Mouse (Mus musculus): ENCODE results near the gene Pdcd11. TPM values are rescaled to one million over a fixed set of nuclear protein-coding genes. Genes with fewer than 3 reads are reported as not detected.

Pdcd11 gene
- polyA plus RNA-seq, 1 experiment from 2014 or later: 5.7 TPM

- Histone ChIP-seq H3K9me3 (replicated peaks; ENCODE audit: control insufficient read depth, low read length) (no peaks in the 10 kb centered on the region), H3K4me2 (ENCODE audit: low read length) (peak overlapping the region; percentile 60), H3K27ac (ENCODE audit: low read depth, low read length) (no peak overlapping the region), H3K4me3 (ENCODE audit: low read depth, low read length) (peak overlapping the region; percentile 32), H3K9ac (ENCODE audit: low read length) (peak overlapping the region; percentile 55; the same call in 1 of the 2 replicates), H3K4me1 (ENCODE audit: control insufficient read depth, insufficient read depth, low read length) (no peaks in the 10 kb centered on the region), H3K27me3 (replicated peaks; ENCODE audit: control insufficient read depth, insufficient read depth, low read length) (no peaks in the 10 kb centered on the region), H3K36me3 (ENCODE audit: control insufficient read depth, insufficient read depth, low read length) (no peaks in the 10 kb centered on the region)
- WGBS: 34% methylated on average over 32 of the region's 32 CpGs
- DNase-seq (ENCODE audit: low spot score) (peak; percentile 62), ATAC-seq (0 out of 2 replicates have a peak, but pooled peaks have one; percentile 18)
Measured at GRCm38 (mm10) chr19:47151332-47152061, 60.9 kb downstream of the Pdcd11 start.

- no peak overlapping the region for H3K27ac ChIP-seq (ENCODE audit: low read depth, low read length)
- no peaks in the 10 kb centered on the region for H3K36me3 ChIP-seq (ENCODE audit: control insufficient read depth, insufficient read depth, low read length)
- ATAC-seq: 0 out of 2 replicates have a peak, but pooled peaks have one; percentile 12
- peak overlapping the region; percentile 60 for H3K4me2 ChIP-seq (ENCODE audit: low read length)
- peak overlapping the region; percentile 32; the same call in 1 of the 2 replicates for H3K4me3 ChIP-seq (ENCODE audit: low read depth, low read length)
- peak overlapping the region; percentile 55; the same call in 1 of the 2 replicates for H3K9ac ChIP-seq (ENCODE audit: low read length)
- no peaks in the 10 kb centered on the region for H3K4me1 ChIP-seq (ENCODE audit: control insufficient read depth, insufficient read depth, low read length)
- no peaks in the 10 kb centered on the region for H3K27me3 ChIP-seq (replicated peaks; ENCODE audit: control insufficient read depth, insufficient read depth, low read length)
- WGBS: 60% methylated on average over 12 of the region's 12 CpGs
- no peak for DNase-seq (ENCODE audit: low spot score)
- no peaks in the 10 kb centered on the region for H3K9me3 ChIP-seq (replicated peaks; ENCODE audit: control insufficient read depth, low read length)
Measured at GRCm38 (mm10) chr19:47152062-47152369, 61.4 kb downstream of the Pdcd11 start.

GRCm38 (mm10) chr19:47153767-47154166 is 63.2 kb downstream of the Pdcd11 start:
- no peaks in the 10 kb centered on the region for H3K27me3 ChIP-seq (replicated peaks; ENCODE audit: control insufficient read depth, insufficient read depth, low read length)
- no peak overlapping the region for H3K9ac ChIP-seq (ENCODE audit: low read length)
- H3K36me3 ChIP-seq (ENCODE audit: control insufficient read depth, insufficient read depth, low read length): no peaks in the 10 kb centered on the region
- H3K9me3 ChIP-seq (replicated peaks; ENCODE audit: control insufficient read depth, low read length): no peaks in the 10 kb centered on the region
- no peak for DNase-seq (ENCODE audit: low spot score)
- H3K4me1 ChIP-seq (ENCODE audit: control insufficient read depth, insufficient read depth, low read length): no peaks in the 10 kb centered on the region
- H3K27ac ChIP-seq (ENCODE audit: low read depth, low read length): no peak overlapping the region
- WGBS: 89% methylated on average over 7 of the region's 7 CpGs
- H3K4me2 ChIP-seq (ENCODE audit: low read length): no peak overlapping the region
- no peak for ATAC-seq
- H3K4me3 ChIP-seq (ENCODE audit: low read depth, low read length): no peak overlapping the region

- no peak for ATAC-seq
- 84% methylated on average over 11 of the region's 11 CpGs for WGBS
- Histone ChIP-seq H3K9ac (ENCODE audit: low read length) (no peak within 1 kb of the TSS), H3K36me3 (ENCODE audit: control insufficient read depth, insufficient read depth, low read length) (no peaks in the 10 kb centered on the region), H3K4me2 (ENCODE audit: low read length) (no peak within 1 kb of the TSS), H3K4me1 (ENCODE audit: control insufficient read depth, insufficient read depth, low read length) (no peaks in the 10 kb centered on the region), H3K4me3 (ENCODE audit: low read depth, low read length) (no peak within 1 kb of the TSS), H3K27me3 (replicated peaks; ENCODE audit: control insufficient read depth, insufficient read depth, low read length) (no peaks in the 10 kb centered on the region), H3K27ac (ENCODE audit: low read depth, low read length) (no peak within 1 kb of the TSS), H3K9me3 (replicated peaks; ENCODE audit: control insufficient read depth, low read length) (no peaks in the 10 kb centered on the region)
- DNase-seq (ENCODE audit: low spot score): no peak
Measured at GRCm38 (mm10) chr19:47157664-47158063, 67.1 kb downstream of the Pdcd11 start, which contains the start of gene Calhm3. Gene Calhm3 (minus strand): TSS chr19:47157764.

- H3K27ac ChIP-seq (ENCODE audit: low read depth, low read length): no peak overlapping the region
- no peaks in the 10 kb centered on the region for H3K4me1 ChIP-seq (ENCODE audit: control insufficient read depth, insufficient read depth, low read length)
- H3K9ac ChIP-seq (ENCODE audit: low read length): no peak overlapping the region
- H3K9me3 ChIP-seq (replicated peaks; ENCODE audit: control insufficient read depth, low read length): no peaks in the 10 kb centered on the region
- H3K4me2 ChIP-seq (ENCODE audit: low read length): no peak overlapping the region
- H3K36me3 ChIP-seq (ENCODE audit: control insufficient read depth, insufficient read depth, low read length): no peaks in the 10 kb centered on the region
- ATAC-seq (no peak), DNase-seq (ENCODE audit: low spot score) (no peak)
- 54% methylated on average over 4 of the region's 4 CpGs for WGBS
- no peaks in the 10 kb centered on the region for H3K27me3 ChIP-seq (replicated peaks; ENCODE audit: control insufficient read depth, insufficient read depth, low read length)
- H3K4me3 ChIP-seq (ENCODE audit: low read depth, low read length): no peak overlapping the region
Measured at GRCm38 (mm10) chr19:47161669-47162068, 71.1 kb downstream of the Pdcd11 start.

GRCm38 (mm10) chr19:47163176-47163744 is 72.7 kb downstream of the Pdcd11 start:
- no peak overlapping the region for H3K27ac ChIP-seq (ENCODE audit: low read depth, low read length)
- no peak overlapping the region for H3K9ac ChIP-seq (ENCODE audit: low read length)
- no peak overlapping the region for H3K4me3 ChIP-seq (ENCODE audit: low read depth, low read length)
- H3K4me1 ChIP-seq (ENCODE audit: control insufficient read depth, insufficient read depth, low read length): no peaks in the 10 kb centered on the region
- H3K36me3 ChIP-seq (ENCODE audit: control insufficient read depth, insufficient read depth, low read length): no peaks in the 10 kb centered on the region
- DNase-seq (ENCODE audit: low spot score) (no peak), ATAC-seq (no peak)
- H3K27me3 ChIP-seq (replicated peaks; ENCODE audit: control insufficient read depth, insufficient read depth, low read length): no peaks in the 10 kb centered on the region
- 95% methylated on average over 6 of the region's 6 CpGs for WGBS
- no peak overlapping the region for H3K4me2 ChIP-seq (ENCODE audit: low read length)
- H3K9me3 ChIP-seq (replicated peaks; ENCODE audit: control insufficient read depth, low read length): no peaks in the 10 kb centered on the region

GRCm38 (mm10) chr19:47166758-47167157 is 76.2 kb downstream of the Pdcd11 start:
- DNase-seq (ENCODE audit: low spot score): no peak
- no peak overlapping the region for H3K27ac ChIP-seq (ENCODE audit: low read depth, low read length)
- no peak overlapping the region for H3K4me2 ChIP-seq (ENCODE audit: low read length)
- no peaks in the 10 kb centered on the region for H3K36me3 ChIP-seq (ENCODE audit: control insufficient read depth, insufficient read depth, low read length)
- WGBS: 13% methylated on average over 3 of the region's 3 CpGs
- no peaks in the 10 kb centered on the region for H3K27me3 ChIP-seq (replicated peaks; ENCODE audit: control insufficient read depth, insufficient read depth, low read length)
- no peak overlapping the region for H3K9ac ChIP-seq (ENCODE audit: low read length)
- no peaks in the 10 kb centered on the region for H3K4me1 ChIP-seq (ENCODE audit: control insufficient read depth, insufficient read depth, low read length)
- no peaks in the 10 kb centered on the region for H3K9me3 ChIP-seq (replicated peaks; ENCODE audit: control insufficient read depth, low read length)
- ATAC-seq: no peak
- H3K4me3 ChIP-seq (ENCODE audit: low read depth, low read length): no peak overlapping the region

- Histone ChIP-seq H3K27me3 (replicated peaks; ENCODE audit: control insufficient read depth, insufficient read depth, low read length) (no peaks in the 10 kb centered on the region), H3K4me1 (ENCODE audit: control insufficient read depth, insufficient read depth, low read length) (no peaks in the 10 kb centered on the region), H3K36me3 (ENCODE audit: control insufficient read depth, insufficient read depth, low read length) (no peaks in the 10 kb centered on the region), H3K9me3 (replicated peaks; ENCODE audit: control insufficient read depth, low read length) (no peaks in the 10 kb centered on the region), H3K4me2 (ENCODE audit: low read length) (no peak overlapping the region), H3K27ac (ENCODE audit: low read depth, low read length) (no peak overlapping the region), H3K4me3 (ENCODE audit: low read depth, low read length) (no peak overlapping the region), H3K9ac (ENCODE audit: low read length) (no peak overlapping the region)
- no peak for DNase-seq (ENCODE audit: low spot score)
- ATAC-seq: no peak
- WGBS: 56% methylated on average over 7 of the region's 7 CpGs
Measured at GRCm38 (mm10) chr19:47167617-47168214, 77.1 kb downstream of the Pdcd11 start.

GRCm38 (mm10) chr19:47168223-47168622 is 77.7 kb downstream of the Pdcd11 start:
- Histone ChIP-seq H3K36me3 (ENCODE audit: control insufficient read depth, insufficient read depth, low read length) (no peaks in the 10 kb centered on the region), H3K4me2 (ENCODE audit: low read length) (0 out of 2 replicates have a peak overlapping the region, but pooled peaks have one; percentile 16), H3K4me3 (ENCODE audit: low read depth, low read length) (no peak overlapping the region), H3K27me3 (replicated peaks; ENCODE audit: control insufficient read depth, insufficient read depth, low read length) (no peaks in the 10 kb centered on the region), H3K9me3 (replicated peaks; ENCODE audit: control insufficient read depth, low read length) (no peaks in the 10 kb centered on the region), H3K27ac (ENCODE audit: low read depth, low read length) (no peak overlapping the region), H3K9ac (ENCODE audit: low read length) (no peak overlapping the region), H3K4me1 (ENCODE audit: control insufficient read depth, insufficient read depth, low read length) (no peaks in the 10 kb centered on the region)
- ATAC-seq (no peak), DNase-seq (ENCODE audit: low spot score) (peak; percentile 82)
- WGBS: 8% methylated on average over 13 of the region's 13 CpGs
